Mouse (Mus musculus): ENCODE data around the gene Mr1.

DNA sequence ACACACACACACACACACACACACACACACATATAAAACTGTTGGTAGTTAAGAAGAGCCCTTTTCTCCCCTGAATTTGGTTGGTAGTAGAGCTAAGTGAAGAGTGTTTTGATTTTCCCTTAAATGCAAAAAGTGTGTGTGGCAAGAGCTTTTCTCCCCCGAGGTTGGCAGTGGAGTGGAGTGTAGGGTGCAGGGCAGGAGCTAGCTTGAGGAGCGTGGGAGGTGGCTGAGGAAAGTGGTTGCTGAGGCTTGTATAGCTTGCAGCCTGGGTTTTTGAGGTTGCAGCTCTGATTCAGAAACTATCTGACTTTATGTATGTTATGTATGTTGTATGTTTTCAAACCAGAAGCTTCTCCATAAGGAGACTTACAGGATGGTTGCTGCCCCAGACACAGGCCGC is 20.8 kb upstream of the Mr1 start:
- no peak for TF ChIP-seq POLR2A (IDR thresholded peaks at IDR 0.05; ENCODE audit: low read depth, low read length)
- TF ChIP-seq CTCF (IDR thresholded peaks at IDR 0.05; ENCODE audit: borderline replicate concordance, insufficient read depth, low read length), result no peak

Measured in embryonic fibroblast, embryonic 13.5 days (primary cell).